Mouse (Mus musculus): ENCODE results near the gene Ddx39b. TPM values are rescaled to one million over a fixed set of nuclear protein-coding genes. Genes with fewer than 3 reads are reported as not detected.

Gene Ddx39b
- 100 to 1,000 TPM; 324 to 337 TPM for total RNA-seq (2021)

DNA sequence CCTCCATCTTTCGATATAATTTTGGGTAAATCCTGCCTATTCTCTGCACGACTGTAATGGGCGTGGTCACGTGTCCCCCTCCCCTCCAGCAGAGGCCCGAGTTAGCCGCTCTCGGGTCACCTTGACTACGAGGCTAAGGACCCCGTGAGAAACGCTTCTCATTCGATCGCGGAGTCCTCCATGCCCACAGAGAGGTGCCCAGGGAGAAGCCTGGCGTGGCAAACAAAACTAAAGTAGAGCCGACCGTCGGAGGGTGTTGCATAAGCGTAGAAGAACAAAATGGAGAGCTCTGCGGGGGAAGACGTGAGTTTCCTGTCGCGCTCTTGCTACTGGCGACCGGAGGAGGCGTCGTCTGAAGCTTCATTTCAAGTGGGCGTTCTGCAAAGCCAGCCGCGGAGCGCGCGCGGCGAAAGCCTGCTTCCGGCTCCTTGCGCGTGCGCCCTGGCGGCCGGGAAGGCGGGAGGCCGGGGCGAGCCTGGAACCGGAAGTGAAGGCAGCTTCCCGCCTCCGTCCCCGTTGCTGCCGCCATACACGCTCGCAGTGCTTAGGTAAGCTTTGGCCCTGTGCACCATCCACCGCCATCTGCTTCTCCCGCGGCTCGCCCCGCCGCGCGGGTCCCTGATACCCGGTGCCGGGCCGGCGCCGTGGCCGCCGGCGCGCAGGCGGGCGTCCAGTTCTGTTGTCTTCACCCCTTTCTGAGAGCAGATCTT, at the start of gene Ddx39b:
TSS of gene Ddx39b (plus strand) at position 442 of the 710 bp plus-strand sequence.
- DNase-seq = peak; percentile 96
- intact Hi-C loops (cut with DNase I) = no loop called here

DNA sequence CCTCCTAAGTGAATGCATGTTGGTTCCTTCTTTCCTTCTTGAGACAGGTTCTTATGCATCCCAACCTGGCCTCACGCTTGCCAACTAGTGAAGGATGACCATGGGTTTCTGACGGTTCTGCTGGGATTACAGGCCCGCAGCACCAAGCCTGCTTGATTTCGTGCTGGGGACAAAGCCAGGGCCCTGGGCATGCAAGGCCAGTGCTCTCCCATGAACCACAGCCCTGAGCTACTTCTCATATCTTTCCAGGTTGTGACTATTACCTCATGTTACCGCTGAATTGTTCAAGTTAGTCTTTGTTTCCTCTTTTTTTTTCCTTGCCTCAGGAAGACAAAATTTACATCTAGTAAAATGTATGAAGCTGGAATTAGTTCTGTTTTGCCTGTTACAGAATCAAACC, 48.6 kb upstream of the Ddx39b start:
- intact Hi-C loops (cut with DNase I) = no loop called here
- DNase-seq = no peak

DNA sequence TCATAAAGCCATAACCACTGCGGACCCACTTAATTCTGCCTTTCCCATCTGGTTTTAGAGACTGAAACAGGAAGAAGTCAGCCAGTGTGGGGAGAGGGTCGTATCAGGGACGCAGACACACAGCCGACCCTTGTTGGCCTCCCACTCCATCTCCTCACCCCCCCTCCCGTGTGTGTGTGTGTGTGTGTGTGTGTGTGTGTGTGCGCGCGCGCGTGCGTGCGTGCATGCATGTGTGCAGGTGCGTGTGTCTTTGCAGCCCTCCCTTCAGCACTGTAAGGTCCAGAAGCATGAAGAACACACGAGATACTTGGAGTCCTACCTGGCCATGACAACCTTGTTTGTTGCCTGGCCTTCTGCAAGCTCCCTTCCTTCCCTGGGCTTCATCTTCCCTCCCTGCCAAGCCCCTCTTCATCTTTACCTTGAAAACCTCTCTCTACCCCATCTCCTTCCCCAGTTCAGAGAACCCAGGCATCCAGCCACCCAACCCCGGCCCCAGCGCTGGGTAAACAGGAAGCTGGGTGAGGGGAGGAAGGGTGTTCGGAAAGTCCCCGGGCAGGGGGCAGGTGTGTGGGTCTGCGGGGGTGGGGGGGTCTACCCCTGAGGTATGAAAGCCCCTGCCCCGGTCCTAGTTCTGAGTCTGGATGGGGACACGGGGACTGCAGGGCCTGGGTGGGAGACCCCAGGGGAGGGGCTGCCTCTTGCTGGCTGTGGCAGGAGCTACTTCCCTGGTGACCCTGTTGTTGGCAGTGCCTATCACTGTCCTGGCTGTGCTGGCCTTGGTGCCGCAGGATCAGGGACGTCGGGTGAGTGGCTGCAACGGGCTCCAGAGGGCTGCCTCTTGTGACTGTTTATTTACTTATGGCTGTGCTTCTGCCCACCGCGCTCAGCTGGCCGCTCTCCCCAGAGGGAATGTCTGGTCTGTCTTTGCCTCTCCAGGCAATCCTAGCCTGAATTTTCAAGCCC, 47.4 kb upstream of the Ddx39b start, which contains the start of gene Ltb:
TSS of gene Ltb (plus strand) at position 559 of the 963 bp plus-strand sequence.
- intact Hi-C loops (cut with DNase I) = loop anchor here (2.0 kb wide), 1 partner anchor 27 kb away; no protein-coding TSS in a partner anchor
- no peak for DNase-seq

DNA sequence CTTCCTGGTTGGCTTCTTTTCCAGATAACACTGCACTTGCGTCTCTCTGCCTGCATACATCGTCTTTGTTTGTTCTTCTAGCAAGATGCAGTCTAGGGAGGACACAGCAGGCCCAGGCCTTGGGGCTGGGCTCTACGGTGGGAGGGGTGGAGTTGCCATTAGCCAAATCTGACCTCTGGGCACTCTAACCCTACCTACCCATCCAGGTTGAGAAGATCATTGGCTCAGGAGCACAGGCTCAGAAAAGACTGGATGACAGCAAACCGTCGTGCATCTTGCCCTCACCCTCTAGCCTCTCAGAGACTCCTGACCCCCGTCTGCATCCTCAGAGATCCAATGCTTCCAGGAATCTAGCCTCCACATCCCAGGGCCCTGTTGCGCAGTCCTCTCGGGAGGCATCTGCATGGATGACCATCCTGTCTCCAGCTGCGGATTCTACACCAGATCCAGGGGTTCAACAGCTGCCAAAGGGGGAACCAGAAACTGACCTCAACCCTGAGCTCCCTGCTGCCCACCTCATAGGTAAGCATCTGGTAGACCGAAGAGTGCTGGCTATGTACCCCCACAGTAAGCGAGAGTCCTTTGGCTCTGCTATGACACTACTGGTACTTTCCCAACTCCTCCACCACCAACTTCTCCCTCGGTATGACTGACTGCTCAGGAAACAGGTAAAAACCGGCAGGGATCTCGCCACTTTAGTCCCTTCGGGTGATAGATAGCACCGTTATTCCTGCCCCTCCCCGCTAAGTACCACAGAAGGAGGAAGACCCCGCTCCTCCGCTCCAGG, 46.5 kb upstream of the Ddx39b start:
- intact Hi-C loops (cut with DNase I) = loop anchor here (2.0 kb wide), 1 partner anchor 28 kb away; no protein-coding TSS in a partner anchor
- DNase-seq = no peak

DNA sequence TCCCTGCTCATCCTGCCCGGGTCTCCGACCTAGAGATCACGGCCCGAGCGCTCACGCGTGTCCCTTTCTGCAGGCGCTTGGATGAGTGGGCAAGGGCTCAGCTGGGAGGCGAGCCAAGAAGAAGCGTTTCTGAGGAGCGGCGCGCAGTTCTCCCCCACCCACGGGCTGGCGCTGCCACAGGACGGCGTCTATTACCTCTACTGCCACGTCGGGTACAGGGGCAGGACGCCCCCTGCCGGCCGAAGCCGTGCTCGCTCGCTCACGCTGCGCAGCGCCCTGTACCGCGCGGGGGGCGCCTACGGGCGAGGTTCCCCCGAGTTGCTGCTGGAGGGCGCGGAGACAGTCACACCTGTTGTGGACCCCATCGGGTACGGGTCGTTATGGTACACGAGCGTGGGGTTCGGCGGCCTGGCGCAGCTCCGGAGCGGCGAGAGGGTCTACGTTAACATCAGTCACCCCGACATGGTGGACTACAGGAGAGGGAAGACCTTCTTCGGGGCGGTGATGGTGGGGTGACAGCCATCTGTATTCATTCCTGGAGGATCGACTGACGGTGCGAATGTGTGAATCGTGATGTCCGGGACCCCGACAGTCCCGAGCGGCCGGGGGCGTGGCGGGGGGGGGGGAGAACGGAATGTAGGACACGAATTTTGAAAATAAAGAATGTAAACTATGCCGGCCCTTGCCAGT, 45.8 kb upstream of the Ddx39b start:
- intact Hi-C loops (cut with DNase I) = loop anchor here (2.0 kb wide), 1 partner anchor 29 kb away; no protein-coding TSS in a partner anchor

DNA sequence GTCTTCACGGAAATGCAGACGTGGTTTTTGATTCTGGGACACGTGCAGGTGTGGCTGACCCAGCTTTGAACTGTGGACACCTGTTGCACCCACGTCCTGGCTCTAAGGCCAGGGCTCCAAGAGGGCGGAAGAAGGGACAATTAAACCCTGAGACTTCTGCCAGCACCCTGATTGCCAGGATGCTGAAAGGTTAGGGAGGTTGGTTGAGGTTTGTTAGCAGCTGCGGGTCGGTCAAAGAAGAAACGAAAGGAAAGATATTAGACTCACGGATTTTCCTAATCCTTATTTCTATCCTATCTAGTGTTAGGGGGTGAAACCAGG, 45.3 kb upstream of the Ddx39b start:
- no peak for DNase-seq
- intact Hi-C loops (cut with DNase I) = no loop called here

More for the DNA sequence above, 45.8 kb upstream of the Ddx39b start:
- peak; percentile 78 for DNase-seq

DNA sequence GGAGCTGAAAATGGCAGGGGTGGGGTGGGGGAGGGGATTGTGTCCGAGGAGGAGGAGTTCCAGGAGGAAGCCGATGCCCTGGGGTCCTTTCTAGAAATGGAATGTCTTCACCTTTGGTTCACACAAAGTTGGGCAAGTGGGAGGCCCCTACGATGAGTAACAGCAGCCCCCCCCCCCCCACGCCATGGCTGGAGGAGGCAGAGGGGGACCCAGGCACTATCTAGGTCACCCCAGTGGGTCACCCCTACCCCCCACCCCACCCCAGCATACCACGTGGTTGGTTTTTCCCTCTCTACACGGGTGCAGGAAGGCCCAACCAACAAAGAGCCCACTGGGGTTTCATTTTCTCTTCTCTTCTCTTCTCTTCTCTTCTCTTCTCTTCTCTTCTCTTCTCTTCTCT, 44.4 kb upstream of the Ddx39b start:
- DNase-seq = no peak
- intact Hi-C loops (cut with DNase I) = no loop called here

DNA sequence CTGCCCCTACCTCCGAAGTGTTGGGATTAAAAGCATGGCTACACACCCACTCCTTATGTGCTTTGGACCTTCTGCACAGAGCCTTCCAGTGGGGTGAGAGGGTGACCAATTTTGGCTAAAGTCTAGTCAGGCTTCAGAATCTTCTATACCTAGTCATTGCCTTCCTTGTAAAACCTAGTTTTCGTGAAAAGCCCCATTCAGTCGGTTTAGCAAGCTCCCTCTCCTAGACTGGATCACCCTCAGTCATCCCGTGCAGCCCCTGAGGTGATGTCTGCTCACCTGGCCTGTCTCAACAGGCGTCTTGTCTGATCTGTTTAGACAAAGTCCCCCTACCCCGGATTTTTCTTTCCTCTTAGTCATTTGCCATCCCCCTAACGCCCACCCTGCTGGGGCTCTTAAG, 43.5 kb upstream of the Ddx39b start:
- intact Hi-C loops (cut with DNase I) = no loop called here
- no peak for DNase-seq

DNA sequence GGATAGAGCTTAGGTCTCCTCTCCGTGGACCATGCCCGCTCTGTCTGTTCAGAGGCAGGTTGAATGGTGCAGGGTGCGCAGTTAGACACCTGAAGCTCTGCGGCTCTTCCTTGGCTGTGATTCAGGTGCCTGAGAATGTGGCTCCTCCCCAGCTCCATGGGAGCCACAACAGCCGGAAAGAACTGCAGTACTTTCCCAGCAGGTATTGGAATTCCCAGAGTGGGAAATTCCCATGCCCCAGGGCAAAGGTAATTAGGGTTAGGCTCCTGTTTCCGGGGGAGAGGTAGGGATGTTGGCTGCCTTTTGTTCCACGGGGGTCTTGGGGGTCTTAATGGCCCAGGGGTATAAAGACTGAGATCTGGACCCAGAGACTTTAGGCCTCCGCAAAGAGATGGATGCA, 42.6 kb upstream of the Ddx39b start:
- no peak for DNase-seq
- intact Hi-C loops (cut with DNase I) = no loop called here

DNA sequence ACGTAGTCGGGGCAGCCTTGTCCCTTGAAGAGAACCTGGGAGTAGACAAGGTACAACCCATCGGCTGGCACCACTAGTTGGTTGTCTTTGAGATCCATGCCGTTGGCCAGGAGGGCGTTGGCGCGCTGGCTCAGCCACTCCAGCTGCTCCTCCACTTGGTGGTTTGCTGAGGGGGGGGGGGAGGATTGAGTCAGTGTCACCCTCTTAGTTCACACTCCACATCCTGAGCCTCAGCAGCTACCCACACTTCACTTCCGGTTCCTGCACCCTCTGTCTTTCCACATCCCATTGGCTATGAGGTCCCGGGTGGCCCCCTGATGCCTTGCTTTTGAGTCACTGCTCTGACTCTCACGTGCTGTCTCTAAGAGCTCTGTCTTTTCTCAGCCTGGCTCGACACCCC, 41.1 kb upstream of the Ddx39b start:
- no peak for DNase-seq
- intact Hi-C loops (cut with DNase I) = no loop called here

DNA sequence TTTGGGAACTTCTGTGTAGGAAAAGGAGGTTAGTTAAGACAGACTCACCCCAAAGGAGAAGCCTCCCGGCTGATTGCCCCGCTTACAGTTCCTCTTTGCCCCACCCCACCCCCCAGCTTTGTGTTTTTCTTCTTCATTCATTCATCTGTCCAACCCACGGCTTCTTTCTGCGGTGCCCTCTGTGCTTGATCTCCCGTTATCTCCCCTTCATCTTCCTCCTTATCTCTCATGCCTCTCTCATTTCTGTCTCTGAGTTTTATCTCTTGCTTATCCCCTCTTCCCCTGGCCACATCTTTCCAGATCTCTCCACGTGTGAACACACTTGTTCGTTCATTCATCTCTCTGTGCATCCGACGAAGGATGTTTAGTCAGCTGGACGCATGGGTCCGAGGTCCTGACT, 40.4 kb upstream of the Ddx39b start:
- intact Hi-C loops (cut with DNase I) = no loop called here
- no peak for DNase-seq

DNA sequence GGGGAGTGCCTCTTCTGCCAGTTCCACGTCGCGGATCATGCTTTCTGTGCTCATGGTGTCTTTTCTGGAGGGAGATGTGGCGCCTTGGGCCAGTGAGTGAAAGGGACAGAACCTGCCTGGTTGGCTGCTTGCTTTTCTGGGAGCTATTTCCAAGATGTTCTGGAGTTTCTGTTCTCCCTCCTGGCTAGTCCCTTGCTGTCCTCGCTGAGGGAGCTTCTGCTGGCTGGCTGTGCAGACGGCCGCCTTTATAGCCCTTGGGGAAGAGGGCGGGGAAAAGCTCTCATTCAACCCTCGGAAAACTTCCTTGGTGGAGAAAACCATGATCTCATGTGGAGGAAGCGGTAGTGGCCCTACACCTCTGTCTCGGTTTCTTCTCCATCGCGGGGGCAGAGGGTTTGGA, 39.8 kb upstream of the Ddx39b start, which contains the start of gene Tnf:
TSS of gene Tnf (minus strand) at position 221 of the 400 bp plus-strand sequence.
- intact Hi-C loops (cut with DNase I) = no loop called here
- DNase-seq = no peak

DNA sequence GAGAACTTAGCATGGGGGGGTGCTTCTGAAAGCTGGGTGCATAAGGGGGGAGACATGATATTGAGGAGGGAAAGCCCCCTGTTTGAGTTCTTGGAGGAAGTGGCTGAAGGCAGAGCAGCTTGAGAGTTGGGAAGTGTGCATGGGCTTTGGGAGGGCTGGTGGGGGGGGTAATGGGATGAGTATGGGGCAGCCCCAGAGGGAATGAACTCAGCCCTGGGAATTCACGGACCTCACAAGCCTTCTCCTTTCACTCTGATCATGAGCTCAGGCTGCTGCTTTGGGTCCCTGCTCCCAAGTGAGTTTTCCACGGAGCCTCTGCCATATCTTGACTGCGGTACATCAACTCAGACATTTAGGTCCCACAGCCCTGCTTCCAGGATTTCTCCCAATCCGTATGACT, 39.1 kb upstream of the Ddx39b start:
- DNase-seq = no peak
- intact Hi-C loops (cut with DNase I) = no loop called here

DNA sequence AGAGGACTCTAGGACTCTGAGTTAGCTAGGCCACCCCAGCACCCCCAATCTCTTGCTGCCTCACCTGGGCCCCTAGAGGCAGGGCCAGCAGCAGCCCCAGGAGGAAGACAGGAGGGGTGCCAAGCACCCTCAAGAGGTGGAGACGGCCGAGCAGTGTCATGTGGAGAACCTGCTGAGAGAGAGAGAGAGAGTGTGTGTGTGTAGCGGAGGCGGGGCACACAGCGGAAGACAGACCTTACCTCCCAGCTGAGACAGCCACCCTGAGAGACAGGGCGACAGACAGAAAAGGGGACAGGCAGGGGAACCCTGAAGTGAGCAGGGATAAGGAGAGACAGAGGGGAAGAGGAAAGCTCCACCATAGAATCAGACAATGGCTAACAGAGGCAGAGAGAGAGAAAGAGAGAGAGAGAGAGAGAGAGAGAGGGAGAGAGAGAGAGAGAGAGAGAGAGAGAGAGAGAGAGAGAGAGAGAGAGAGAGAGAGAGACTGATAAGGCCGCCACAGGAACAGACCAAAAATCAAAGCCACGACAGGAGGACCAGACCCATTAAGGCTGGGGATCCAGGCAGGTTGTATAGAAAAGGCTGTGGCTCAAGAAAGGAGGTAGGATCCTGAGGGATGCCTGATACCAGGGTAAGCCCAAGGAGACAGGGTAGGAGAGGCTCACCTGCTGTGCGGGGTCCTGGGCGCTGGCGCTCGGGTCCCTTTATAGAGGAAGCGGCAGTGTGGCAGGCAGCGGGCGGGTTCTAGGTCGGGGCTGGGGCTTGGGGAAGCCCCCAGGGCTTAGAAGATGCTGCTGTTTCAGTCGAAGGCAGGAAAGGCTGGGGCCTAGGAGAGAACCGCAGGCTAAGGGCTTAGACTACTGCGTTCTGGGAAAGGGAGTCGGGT, 36.8 kb upstream of the Ddx39b start, which contains the start of gene Lta:
TSS of gene Lta (minus strand) at position 858 of the 886 bp plus-strand sequence.
- DNase-seq = no peak
- intact Hi-C loops (cut with DNase I) = no loop called here

DNA sequence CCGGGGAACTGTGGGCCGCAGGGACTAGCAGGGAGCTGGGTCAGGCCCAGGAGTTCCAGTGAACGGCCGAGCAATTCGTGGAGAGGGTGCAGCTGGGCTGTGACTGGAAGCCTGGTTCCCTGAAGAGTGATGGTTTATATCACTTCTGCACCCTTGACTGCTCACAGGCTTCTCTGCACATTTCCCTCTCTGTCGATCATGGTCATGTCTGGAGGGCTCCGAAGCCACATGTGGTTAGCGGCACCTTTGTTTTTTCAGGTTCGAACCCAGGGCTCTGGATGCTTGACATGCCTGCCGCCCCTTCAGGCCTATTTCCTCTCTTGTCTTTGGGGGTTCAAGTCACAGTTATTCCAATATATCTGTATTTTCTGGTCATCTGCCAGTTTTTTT, 36.2 kb upstream of the Ddx39b start:
- no peak for DNase-seq
- intact Hi-C loops (cut with DNase I) = no loop called here

DNA sequence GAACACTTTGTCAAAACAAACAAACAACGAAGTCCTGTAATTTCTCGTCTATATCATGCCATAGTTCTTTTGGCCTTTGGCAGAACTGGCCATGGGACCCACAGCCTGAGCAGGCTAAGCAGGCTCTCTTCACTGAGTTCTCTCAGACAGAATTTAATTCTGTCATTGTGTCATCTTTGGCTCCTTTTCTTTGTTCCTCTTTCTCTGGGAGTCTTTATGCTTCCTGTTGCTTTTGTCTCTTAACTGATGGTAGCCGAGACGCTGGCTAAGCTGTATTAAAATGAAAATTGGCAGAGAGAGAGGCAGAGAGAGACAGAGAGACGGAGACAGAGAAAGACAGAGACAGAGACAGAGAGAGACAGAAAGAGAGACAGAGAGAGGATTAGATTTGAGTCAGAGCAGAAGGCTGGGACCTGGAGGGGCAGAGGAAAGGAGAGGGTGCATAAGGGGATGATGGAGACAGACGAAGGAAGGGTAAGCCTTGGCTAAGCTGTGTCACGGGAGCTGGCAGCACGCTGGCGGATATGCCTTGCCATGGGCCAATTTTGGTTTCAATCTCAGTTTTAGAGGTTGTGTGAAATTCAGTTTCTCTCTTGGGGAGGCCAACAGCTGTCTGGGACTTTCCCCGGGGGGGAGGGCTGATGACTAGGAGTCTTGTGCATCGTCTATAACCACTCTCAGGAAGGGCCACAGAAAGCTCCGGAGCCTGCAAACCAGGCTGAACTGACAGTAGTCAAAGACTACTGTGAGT, 31.6 kb upstream of the Ddx39b start:
- DNase-seq = no peak
- intact Hi-C loops (cut with DNase I) = no loop called here

DNA sequence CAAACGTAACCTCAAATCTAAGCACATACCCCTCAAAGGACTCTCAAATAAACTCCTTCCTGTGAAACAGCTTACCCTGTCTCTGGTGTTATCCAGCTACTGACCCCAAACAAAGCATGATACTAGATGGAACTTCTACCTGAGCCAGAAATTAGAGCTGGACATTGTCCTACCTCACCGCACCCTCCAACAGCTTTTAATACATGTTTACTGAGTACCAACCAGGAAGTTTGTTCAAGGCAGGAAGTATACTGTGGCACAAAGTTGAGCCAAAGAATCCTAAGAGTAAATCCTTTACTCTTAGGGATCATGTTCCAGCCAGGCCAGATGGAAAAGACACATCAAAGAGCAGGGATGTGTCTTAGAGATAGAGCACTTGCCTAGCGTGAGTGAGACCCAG, 31.0 kb upstream of the Ddx39b start:
- intact Hi-C loops (cut with DNase I) = no loop called here
- DNase-seq = no peak

DNA sequence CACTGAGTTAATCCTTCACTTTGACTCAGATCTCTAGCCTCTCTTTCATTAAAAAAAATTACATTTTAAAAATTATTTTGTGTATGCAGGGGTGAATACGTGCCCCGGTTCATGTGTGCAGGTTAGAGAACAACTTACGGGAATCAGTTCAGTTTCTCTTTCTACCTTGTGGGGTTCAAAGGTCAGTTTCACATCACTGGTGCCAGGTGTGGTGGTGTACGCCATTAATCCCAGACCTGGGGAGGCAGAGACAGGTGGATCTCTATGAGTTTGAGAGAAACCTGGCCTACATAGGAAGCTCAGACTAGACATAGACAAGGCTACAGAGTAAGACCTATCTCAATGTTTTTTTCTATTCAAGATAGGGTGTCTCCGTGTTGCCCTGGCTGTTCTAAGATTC, 28.5 kb upstream of the Ddx39b start:
- DNase-seq = no peak
- intact Hi-C loops (cut with DNase I) = no loop called here
